Mouse (Mus musculus) hindbrain, embryonic 10.5 days (tissue): ENCODE data around the gene Tjp3. TPM values are rescaled to one million over a fixed set of nuclear protein-coding genes. Genes with fewer than 3 reads are reported as not detected.
A peak's percentile ranks its signal among the peaks of the same experiment; 100 is the strongest.

Source experiments
- DNase-seq: peaks from one replicate; pipeline ENCODE4 v3.0.0-alpha.2; 2017; ENCODE audit warnings: low spot score
- H3K27ac ChIP-seq: fragments of 300-500 bp; sonication (generic); 2 replicates; pipeline ENCODE4 v1.5.1; 2016; ENCODE audit warnings: mild to moderate bottlenecking, moderate library complexity
- H3K27me3 ChIP-seq: fragments of 300-500 bp; sonication (generic); 2 replicates; pipeline ENCODE4 v1.6.1; 2016; ENCODE audit warnings: mild to moderate bottlenecking; ENCODE audit not compliant: poor library complexity, insufficient read depth, severe bottlenecking
- H3K36me3 ChIP-seq: fragments of 300-500 bp; sonication (generic); 2 replicates; pipeline ENCODE4 v1.6.1; 2016; ENCODE audit warnings: mild to moderate bottlenecking, moderate library complexity
- H3K4me1 ChIP-seq: fragments of 300-500 bp; sonication (generic); replicated peaks from 2 replicates; pipeline ENCODE4 v1.6.1; 2016; ENCODE audit warnings: mild to moderate bottlenecking
- H3K4me3 ChIP-seq: fragments of 300-500 bp; sonication (generic); 2 replicates; pipeline ENCODE4 v1.5.1; 2016; ENCODE audit warnings: mild to moderate bottlenecking, moderate library complexity
- H3K9me3 ChIP-seq: fragments of 300-500 bp; sonication (generic); 2 replicates; pipeline ENCODE4 v1.6.1; 2016; ENCODE audit warnings: mild to moderate bottlenecking, moderate library complexity
- WGBS: fragments of 180-500 bp; shearing (Covaris S2); methylation state at CpG from one replicate; pipeline ENCODE4 v1.1.7; 2016; 5-methylcytosine and 5-hydroxymethylcytosine counted together
- polyA plus RNA-seq: library from polyadenylated mRNA; unstranded; fragments of >200 nt; fragmentation: Nextera tagmentation; extraction: Ambion mirVana; gene quantifications from 2 replicates; pipeline ENCODE4 v1.2.1, GENCODE M21; 2016

Gene Tjp3
- polyA plus RNA-seq, 1 experiment from 2014 or later, result 7.0 TPM

- peaks cover 47% of the 10 kb centered on the region for H3K36me3 ChIP-seq
- DNase-seq, result no peak
- peak overlapping the region; percentile 53 for H3K27ac ChIP-seq
- H3K27me3 ChIP-seq, result no peaks in the 10 kb centered on the region
- peaks cover 77% of the 10 kb centered on the region for H3K4me1 ChIP-seq
- no peaks in the 10 kb centered on the region for H3K9me3 ChIP-seq
- H3K4me3 ChIP-seq, result peak overlapping the region; percentile 23; the same call in 1 of the 2 replicates
- 60% methylated on average over 4 of the region's 4 CpGs for WGBS
Measured at GRCm38 (mm10) chr10:81302288-81302687, 10.9 kb upstream of the Tjp3 start.

DNA sequence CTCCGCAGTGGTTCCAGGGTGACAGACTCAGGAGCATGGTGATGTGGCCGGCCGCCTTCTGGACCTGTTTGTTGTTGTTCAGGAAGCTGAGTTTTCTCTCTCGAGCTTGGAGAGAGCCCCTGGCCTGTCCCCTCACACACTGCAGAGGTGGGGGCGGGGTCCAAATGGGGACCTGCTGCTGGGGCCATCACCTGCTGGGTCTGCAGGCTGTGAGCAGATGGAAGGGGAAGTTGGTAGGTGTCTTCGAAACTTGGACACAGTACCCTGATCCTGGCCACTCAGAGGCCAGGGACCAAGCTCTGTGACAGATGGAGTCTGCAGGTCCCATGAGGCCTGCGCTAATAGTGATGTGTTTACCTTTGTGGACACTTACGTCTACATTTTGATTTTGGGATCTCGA lies 9.9 kb upstream of the Tjp3 start:
- no peaks in the 10 kb centered on the region for H3K27me3 ChIP-seq
- peaks cover 78% of the 10 kb centered on the region for H3K4me1 ChIP-seq
- 80% methylated on average over 9 of the region's 9 CpGs for WGBS
- DNase-seq, result no peak
- no peak overlapping the region for H3K27ac ChIP-seq
- no peak overlapping the region for H3K4me3 ChIP-seq
- H3K9me3 ChIP-seq, result no peaks in the 10 kb centered on the region
- peaks cover 37% of the 10 kb centered on the region for H3K36me3 ChIP-seq

- Histone ChIP-seq H3K9me3 (no peaks in the 10 kb centered on the region), H3K4me3 (no peak overlapping the region), H3K27me3 (no peaks in the 10 kb centered on the region), H3K4me1 (peaks cover 78% of the 10 kb centered on the region), H3K36me3 (peaks cover 36% of the 10 kb centered on the region), H3K27ac (no peak overlapping the region)
- WGBS, result 85% methylated on average over 9 of the region's 9 CpGs
- DNase-seq, result no peak
Measured at GRCm38 (mm10) chr10:81300352-81300907, 9.0 kb upstream of the Tjp3 start.

GRCm38 (mm10) chr10:81299585-81300351 lies 8.4 kb upstream of the Tjp3 start:
- 90% methylated on average over 14 of the region's 14 CpGs for WGBS
- H3K4me1 ChIP-seq, result peaks cover 76% of the 10 kb centered on the region
- DNase-seq, result no peak
- H3K36me3 ChIP-seq, result peaks cover 33% of the 10 kb centered on the region
- no peak overlapping the region for H3K4me3 ChIP-seq
- no peaks in the 10 kb centered on the region for H3K9me3 ChIP-seq
- H3K27me3 ChIP-seq, result no peaks in the 10 kb centered on the region
- peak overlapping the region; percentile 36; the same call in 1 of the 2 replicates for H3K27ac ChIP-seq

DNA sequence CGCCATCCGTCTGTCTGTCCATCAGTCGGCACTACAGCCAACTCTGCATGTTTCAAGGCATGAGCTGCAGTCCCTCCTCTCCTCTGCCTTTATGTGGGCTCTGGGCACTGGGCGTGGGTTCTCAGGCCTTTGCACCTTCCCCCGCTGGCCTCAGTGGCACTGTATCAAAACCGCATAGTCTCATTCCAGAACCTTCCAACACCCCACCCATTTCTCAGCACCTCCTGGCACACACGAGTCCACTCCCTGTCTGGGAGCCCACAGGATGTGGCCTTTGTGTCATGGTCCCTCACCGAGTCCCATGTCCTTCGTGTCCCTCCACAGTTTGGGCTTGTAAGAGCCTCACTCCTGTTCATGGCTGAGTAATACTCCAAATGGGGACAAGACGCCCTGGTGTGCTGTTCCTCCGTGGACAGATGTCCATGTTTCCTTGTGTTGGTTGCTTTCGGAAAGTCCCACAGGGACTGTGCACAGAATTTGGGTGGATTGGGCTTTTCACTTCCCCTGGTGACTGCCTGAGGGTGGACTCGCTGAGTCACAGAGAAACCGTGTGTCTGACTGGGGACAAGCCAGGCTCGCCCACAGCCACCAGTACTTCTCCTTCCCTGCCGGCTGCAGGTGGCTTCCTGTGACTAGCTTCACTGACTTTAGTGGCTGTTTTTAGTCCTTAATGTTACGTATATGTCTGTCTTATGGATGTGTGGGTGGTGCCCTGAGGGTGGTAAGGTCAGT lies 7.2 kb upstream of the Tjp3 start:
- no peak overlapping the region for H3K4me3 ChIP-seq
- H3K9me3 ChIP-seq, result no peaks in the 10 kb centered on the region
- WGBS, result 93% methylated on average over 17 of the region's 17 CpGs
- 0 out of 2 replicates have a peak overlapping the region, but pooled peaks have one; percentile 26 for H3K27ac ChIP-seq
- no peak for DNase-seq
- no peaks in the 10 kb centered on the region for H3K27me3 ChIP-seq
- peaks cover 31% of the 10 kb centered on the region for H3K36me3 ChIP-seq
- peaks cover 78% of the 10 kb centered on the region for H3K4me1 ChIP-seq

DNA sequence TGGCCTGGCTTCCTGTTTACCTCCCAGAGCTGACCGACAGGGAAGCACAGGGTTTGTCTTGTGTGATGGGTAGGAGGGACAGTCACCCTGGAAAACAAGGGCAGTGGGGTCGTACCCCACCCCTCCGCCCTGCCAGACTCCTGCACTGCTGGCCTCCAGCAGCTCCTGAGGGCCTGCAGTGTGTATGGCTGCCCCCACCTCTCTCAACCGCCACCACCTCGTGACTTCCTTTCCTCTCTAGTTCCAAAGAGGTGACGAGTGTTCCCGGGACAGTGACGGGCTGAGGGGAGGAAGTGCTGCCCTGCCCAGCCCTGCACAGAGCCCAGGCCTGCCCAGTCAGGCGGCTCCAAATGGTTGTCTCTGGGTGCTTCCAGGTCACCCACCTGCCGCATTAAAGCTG lies 6.5 kb upstream of the Tjp3 start:
- H3K36me3 ChIP-seq, result peaks cover 24% of the 10 kb centered on the region
- WGBS, result 62% methylated on average over 10 of the region's 10 CpGs

DNA sequence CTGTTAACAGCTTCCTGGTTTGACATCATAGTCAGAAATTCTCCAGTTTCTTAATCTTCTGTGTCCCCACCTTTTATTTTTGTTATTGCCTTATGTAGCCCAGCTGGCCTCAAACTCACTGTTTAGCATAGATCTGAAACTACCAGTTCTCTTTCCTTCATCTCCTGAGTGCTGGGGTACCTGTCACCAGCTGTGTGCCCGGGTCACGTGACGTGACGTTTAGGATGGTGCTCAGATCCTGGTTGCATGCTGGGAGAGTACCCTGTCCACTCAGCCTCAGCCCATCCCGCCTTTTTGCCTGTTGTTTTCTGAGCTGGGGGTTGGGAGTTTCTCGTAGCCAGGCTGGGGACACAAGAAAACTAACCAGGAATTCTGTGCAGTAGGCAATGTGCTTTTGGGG lies 5.9 kb upstream of the Tjp3 start:
- no peak overlapping the region; the same call in 1 of the 2 replicates for H3K4me3 ChIP-seq
- no peaks in the 10 kb centered on the region for H3K9me3 ChIP-seq
- 72% methylated on average over 6 of the region's 6 CpGs for WGBS
- H3K27ac ChIP-seq, result peak overlapping the region; percentile 60
- DNase-seq, result no peak
- H3K36me3 ChIP-seq, result peaks cover 20% of the 10 kb centered on the region
- H3K4me1 ChIP-seq, result peaks cover 69% of the 10 kb centered on the region
- peaks cover under 1% of the 10 kb centered on the region; the same call in 1 of the 2 replicates for H3K27me3 ChIP-seq

More for the DNA sequence above, 6.5 kb upstream of the Tjp3 start:
- peaks cover 74% of the 10 kb centered on the region for H3K4me1 ChIP-seq
- no peaks in the 10 kb centered on the region for H3K27me3 ChIP-seq
- peak overlapping the region; percentile 60 for H3K27ac ChIP-seq
- DNase-seq, result no peak
- no peaks in the 10 kb centered on the region for H3K9me3 ChIP-seq
- H3K4me3 ChIP-seq, result no peak overlapping the region; the same call in 1 of the 2 replicates

GRCm38 (mm10) chr10:81295185-81295584 lies 3.8 kb upstream of the Tjp3 start:
- H3K27ac ChIP-seq, result no peak overlapping the region
- no peak for DNase-seq
- H3K4me1 ChIP-seq, result peaks cover 57% of the 10 kb centered on the region
- H3K4me3 ChIP-seq, result no peak overlapping the region
- 96% methylated on average over 6 of the region's 6 CpGs for WGBS
- no peaks in the 10 kb centered on the region for H3K9me3 ChIP-seq
- peaks cover 21% of the 10 kb centered on the region for H3K27me3 ChIP-seq
- H3K36me3 ChIP-seq, result peaks cover 20% of the 10 kb centered on the region

DNA sequence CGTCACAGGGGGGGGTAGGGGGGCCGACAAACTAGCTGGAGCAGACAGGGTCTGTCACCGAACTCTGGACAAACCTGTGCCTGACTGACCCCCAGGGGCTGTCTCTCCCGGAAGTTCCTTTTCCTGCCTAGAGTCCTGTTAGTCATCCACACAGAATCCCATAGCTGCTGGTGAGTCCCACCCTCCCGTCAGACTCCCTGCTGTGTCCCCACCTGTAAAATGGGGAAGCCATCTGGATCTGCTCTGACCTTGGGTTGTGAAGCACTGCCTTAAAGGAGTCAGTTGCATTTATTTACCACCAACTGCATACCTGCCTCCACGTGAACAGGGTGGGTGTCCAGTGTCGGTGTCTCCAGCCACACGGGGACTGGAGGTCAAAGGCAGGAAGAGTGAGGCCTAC lies 3.1 kb upstream of the Tjp3 start:
- Histone ChIP-seq H3K9me3 (no peaks in the 10 kb centered on the region), H3K27me3 (peaks cover 29% of the 10 kb centered on the region), H3K4me1 (peaks cover 50% of the 10 kb centered on the region), H3K27ac (peak overlapping the region; percentile 0; the same call in 1 of the 2 replicates), H3K4me3 (peak overlapping the region; percentile 84), H3K36me3 (peaks cover 20% of the 10 kb centered on the region)
- no peak for DNase-seq
- WGBS, result 58% methylated on average over 8 of the region's 8 CpGs

GRCm38 (mm10) chr10:81293334-81294030 lies 2.1 kb upstream of the Tjp3 start:
- Histone ChIP-seq H3K9me3 (no peaks in the 10 kb centered on the region), H3K4me3 (peak overlapping the region; percentile 84), H3K27me3 (peaks cover 35% of the 10 kb centered on the region), H3K4me1 (peaks cover 45% of the 10 kb centered on the region), H3K27ac (peak overlapping the region; percentile 95), H3K36me3 (peaks cover 18% of the 10 kb centered on the region)
- WGBS, result 4% methylated on average over 25 of the region's 25 CpGs
- DNase-seq, result no peak

DNA sequence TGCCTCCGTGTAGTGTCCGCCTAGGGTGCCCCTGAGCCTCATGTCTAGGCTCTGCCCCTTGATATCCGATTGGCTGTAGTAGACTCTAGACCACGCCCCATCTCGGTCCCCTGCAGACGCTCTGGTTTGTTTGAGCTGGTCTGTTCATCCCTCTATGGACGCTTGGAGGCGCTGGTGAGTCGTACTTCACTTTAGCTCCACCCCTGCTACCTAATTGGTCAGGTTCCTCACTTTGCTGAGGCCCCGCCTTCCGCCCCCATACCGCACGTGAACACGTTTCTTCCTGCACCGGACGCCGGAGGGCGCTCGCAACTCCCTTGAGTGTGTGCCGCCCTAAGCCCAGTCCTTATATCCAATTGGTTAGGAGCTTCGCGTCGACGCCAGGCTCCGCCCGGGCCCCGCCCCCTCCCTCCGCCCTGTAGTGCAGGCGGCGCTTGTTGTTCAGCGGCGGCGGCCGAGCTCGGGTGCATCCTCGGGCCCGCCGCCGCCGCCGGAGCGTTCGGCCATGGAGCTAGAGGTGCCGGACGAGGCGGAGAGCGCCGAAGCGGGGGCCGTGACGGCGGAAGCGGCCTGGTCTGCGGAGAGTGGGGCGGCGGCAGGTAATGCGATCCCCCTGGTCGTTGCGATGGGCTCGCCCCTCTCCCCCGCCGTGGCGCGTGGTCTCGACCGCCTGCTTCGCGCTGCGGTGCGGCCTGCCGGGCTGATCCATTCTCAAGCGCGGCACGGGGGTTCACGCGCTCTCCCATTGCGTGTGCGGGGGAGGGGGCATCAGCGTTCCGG lies 1.4 kb upstream of the Tjp3 start, which contains the start of gene Pip5k1c:
TSS of gene Pip5k1c (plus strand) at position 410 of the 780 bp plus-strand sequence.
- peak within 1 kb of the TSS; percentile 95 for H3K27ac ChIP-seq
- under 1% methylated on average over 80 of the region's 80 CpGs for WGBS
- H3K9me3 ChIP-seq, result no peaks in the 10 kb centered on the region
- peaks cover 42% of the 10 kb centered on the region for H3K27me3 ChIP-seq
- peak; percentile 100 for DNase-seq
- peaks cover 42% of the 10 kb centered on the region for H3K4me1 ChIP-seq
- H3K4me3 ChIP-seq, result peak within 1 kb of the TSS; percentile 84
- 0 out of 2 replicates have a peak, but pooled peaks cover 12% of the 10 kb centered on the region for H3K36me3 ChIP-seq
